Mouse (Mus musculus): Measurements from ENCODE around the gene Gm34653.

The Gm34653 gene

GRCm38 (mm10) chr2:34883190-34883589 is 50.4 kb downstream of the Gm34653 start:
- no peak for DNase-seq (ENCODE audit: low read depth, low spot score)

GRCm38 (mm10) chr2:34884186-34884585 is 51.4 kb downstream of the Gm34653 start:
- DNase-seq (ENCODE audit: low read depth, low spot score) = no peak
